Mouse (Mus musculus): ENCODE measurements around the gene Phactr3. TPM values are rescaled to one million over a fixed set of nuclear protein-coding genes. Genes with fewer than 3 reads are reported as not detected.

Gene Phactr3
- polyA plus RNA-seq, 1 experiment: not detected

GRCm38 (mm10) chr2:178326067-178326466 lies 207.3 kb downstream of the Phactr3 start:
- Histone ChIP-seq H3K36me3 (ENCODE audit: control insufficient read depth, insufficient read depth) (no peaks in the 10 kb centered on the region), H3K79me2 (ENCODE audit: control insufficient read depth, insufficient read depth) (no peaks in the 10 kb centered on the region), H3ac (ENCODE audit: control insufficient read depth, insufficient read length) (no peak overlapping the region), H3K4me3 (no peak overlapping the region), H3K4me2 (ENCODE audit: low read depth) (no peak overlapping the region), H3K27me3 (ENCODE audit: control insufficient read depth, insufficient read depth, insufficient read length) (no peaks in the 10 kb centered on the region)
- TF ChIP-seq REST (IDR thresholded peaks at IDR 0.05; ENCODE audit: insufficient read depth, insufficient read length) (no peak), E2F4 (IDR thresholded peaks at IDR 0.05; ENCODE audit: insufficient read depth) (no peak), TCF3 (IDR thresholded peaks at IDR 0.05; ENCODE audit: insufficient read length, low read depth) (no peak), CEBPB (IDR thresholded peaks at IDR 0.05; ENCODE audit: insufficient read depth, poor library complexity, severe bottlenecking) (no peak), TCF12 (IDR thresholded peaks at IDR 0.05; ENCODE audit: insufficient read depth, poor library complexity, severe bottlenecking) (no peak), USF1 (IDR thresholded peaks at IDR 0.05; ENCODE audit: low read depth) (no peak), MAX (IDR thresholded peaks at IDR 0.05; ENCODE audit: low read depth) (no peak), MYOG (IDR thresholded peaks at IDR 0.05; ENCODE audit: control insufficient read depth in 1 of 3, insufficient read depth in 1 of 3, insufficient read length in 2 of 3, low read depth in 2 of 3) (no peak), SRF (IDR thresholded peaks at IDR 0.05; ENCODE audit: control insufficient read depth, insufficient read length, low read depth) (no peak), POLR2A (IDR thresholded peaks at IDR 0.05; ENCODE audit: insufficient read length, low read depth) (no peak), POLR2AphosphoS2 (IDR thresholded peaks at IDR 0.05; ENCODE audit: insufficient read length, low read depth) (no peak), MYOD1 (IDR thresholded peaks at IDR 0.05; ENCODE audit: control insufficient read depth in 1 of 3, insufficient read length in 2 of 3, low read depth in 2 of 3) (no peak)

GRCm38 (mm10) chr2:178326750-178327465 lies 208.1 kb downstream of the Phactr3 start:
- H3ac ChIP-seq (ENCODE audit: control insufficient read depth, insufficient read length): no peak overlapping the region
- no peaks in the 10 kb centered on the region for H3K36me3 ChIP-seq (ENCODE audit: control insufficient read depth, insufficient read depth)
- no peak overlapping the region for H3K4me3 ChIP-seq
- H3K4me2 ChIP-seq (ENCODE audit: low read depth): no peak overlapping the region
- no peaks in the 10 kb centered on the region for H3K27me3 ChIP-seq (ENCODE audit: control insufficient read depth, insufficient read depth, insufficient read length)
- no peaks in the 10 kb centered on the region for H3K79me2 ChIP-seq (ENCODE audit: control insufficient read depth, insufficient read depth)
- no peak for TF ChIP-seq TCF12 (IDR thresholded peaks at IDR 0.05; ENCODE audit: insufficient read depth, poor library complexity, severe bottlenecking)

- Histone ChIP-seq H3K4me2 (ENCODE audit: low read depth) (no peak overlapping the region), H3K4me3 (no peak overlapping the region), H3K36me3 (ENCODE audit: control insufficient read depth, insufficient read depth) (no peaks in the 10 kb centered on the region), H3ac (ENCODE audit: control insufficient read depth, insufficient read length) (no peak overlapping the region), H3K79me2 (ENCODE audit: control insufficient read depth, insufficient read depth) (no peaks in the 10 kb centered on the region), H3K27me3 (ENCODE audit: control insufficient read depth, insufficient read depth, insufficient read length) (no peaks in the 10 kb centered on the region)
- TF ChIP-seq MAX (IDR thresholded peaks at IDR 0.05; ENCODE audit: low read depth): no peak
- TF ChIP-seq TCF12 (IDR thresholded peaks at IDR 0.05; ENCODE audit: insufficient read depth, poor library complexity, severe bottlenecking): no peak
- TF ChIP-seq POLR2AphosphoS2 (IDR thresholded peaks at IDR 0.05; ENCODE audit: insufficient read length, low read depth): no peak
- TF ChIP-seq E2F4 (IDR thresholded peaks at IDR 0.05; ENCODE audit: insufficient read depth): no peak
- TF ChIP-seq MYOG (IDR thresholded peaks at IDR 0.05; ENCODE audit: control insufficient read depth in 1 of 3, insufficient read depth in 1 of 3, insufficient read length in 2 of 3, low read depth in 2 of 3): no peak
- no peak for TF ChIP-seq MYOD1 (IDR thresholded peaks at IDR 0.05; ENCODE audit: control insufficient read depth in 1 of 3, insufficient read length in 2 of 3, low read depth in 2 of 3)
- TF ChIP-seq TCF3 (IDR thresholded peaks at IDR 0.05; ENCODE audit: insufficient read length, low read depth): no peak
- no peak for TF ChIP-seq CEBPB (IDR thresholded peaks at IDR 0.05; ENCODE audit: insufficient read depth, poor library complexity, severe bottlenecking)
- no peak for TF ChIP-seq USF1 (IDR thresholded peaks at IDR 0.05; ENCODE audit: low read depth)
- TF ChIP-seq POLR2A (IDR thresholded peaks at IDR 0.05; ENCODE audit: insufficient read length, low read depth): no peak
- no peak for TF ChIP-seq REST (IDR thresholded peaks at IDR 0.05; ENCODE audit: insufficient read depth, insufficient read length)
- TF ChIP-seq SRF (IDR thresholded peaks at IDR 0.05; ENCODE audit: control insufficient read depth, insufficient read length, low read depth): no peak
Observed at GRCm38 (mm10) chr2:178327466-178328040, 208.8 kb downstream of the Phactr3 start.

- Histone ChIP-seq H3K79me2 (ENCODE audit: control insufficient read depth, insufficient read depth) (no peaks in the 10 kb centered on the region), H3ac (ENCODE audit: control insufficient read depth, insufficient read length) (no peak overlapping the region), H3K4me3 (no peak overlapping the region), H3K27me3 (ENCODE audit: control insufficient read depth, insufficient read depth, insufficient read length) (no peaks in the 10 kb centered on the region), H3K36me3 (ENCODE audit: control insufficient read depth, insufficient read depth) (no peaks in the 10 kb centered on the region), H3K4me2 (ENCODE audit: low read depth) (no peak overlapping the region)
- TF ChIP-seq USF1 (IDR thresholded peaks at IDR 0.05; ENCODE audit: low read depth): no peak
- no peak for TF ChIP-seq MYOG (IDR thresholded peaks at IDR 0.05; ENCODE audit: control insufficient read depth in 1 of 3, insufficient read depth in 1 of 3, insufficient read length in 2 of 3, low read depth in 2 of 3)
- TF ChIP-seq TCF12 (IDR thresholded peaks at IDR 0.05; ENCODE audit: insufficient read depth, poor library complexity, severe bottlenecking): no peak
- no peak for TF ChIP-seq SRF (IDR thresholded peaks at IDR 0.05; ENCODE audit: control insufficient read depth, insufficient read length, low read depth)
- no peak for TF ChIP-seq MYOD1 (IDR thresholded peaks at IDR 0.05; ENCODE audit: control insufficient read depth in 1 of 3, insufficient read length in 2 of 3, low read depth in 2 of 3)
- no peak for TF ChIP-seq MAX (IDR thresholded peaks at IDR 0.05; ENCODE audit: low read depth)
- no peak for TF ChIP-seq POLR2A (IDR thresholded peaks at IDR 0.05; ENCODE audit: insufficient read length, low read depth)
- no peak for TF ChIP-seq POLR2AphosphoS2 (IDR thresholded peaks at IDR 0.05; ENCODE audit: insufficient read length, low read depth)
Observed at GRCm38 (mm10) chr2:178329551-178329950, 210.8 kb downstream of the Phactr3 start.

- Histone ChIP-seq H3K27me3 (ENCODE audit: control insufficient read depth, insufficient read depth, insufficient read length) (no peaks in the 10 kb centered on the region), H3K4me2 (ENCODE audit: low read depth) (no peak overlapping the region)
- no peak for TF ChIP-seq SRF (IDR thresholded peaks at IDR 0.05; ENCODE audit: control insufficient read depth, insufficient read length, low read depth)
- no peak for TF ChIP-seq MAX (IDR thresholded peaks at IDR 0.05; ENCODE audit: low read depth)
- no peak for TF ChIP-seq E2F4 (IDR thresholded peaks at IDR 0.05; ENCODE audit: insufficient read depth)
- TF ChIP-seq USF1 (IDR thresholded peaks at IDR 0.05; ENCODE audit: low read depth): no peak
- no peak for TF ChIP-seq POLR2A (IDR thresholded peaks at IDR 0.05; ENCODE audit: insufficient read length, low read depth)
- TF ChIP-seq CEBPB (IDR thresholded peaks at IDR 0.05; ENCODE audit: insufficient read depth, poor library complexity, severe bottlenecking): no peak
- TF ChIP-seq TCF12 (IDR thresholded peaks at IDR 0.05; ENCODE audit: insufficient read depth, poor library complexity, severe bottlenecking): no peak
- no peak for TF ChIP-seq REST (IDR thresholded peaks at IDR 0.05; ENCODE audit: insufficient read depth, insufficient read length)
- TF ChIP-seq TCF3 (IDR thresholded peaks at IDR 0.05; ENCODE audit: insufficient read length, low read depth): no peak
- TF ChIP-seq MYOD1 (IDR thresholded peaks at IDR 0.05; ENCODE audit: control insufficient read depth in 1 of 3, insufficient read length in 2 of 3, low read depth in 2 of 3): no peak
- TF ChIP-seq MYOG (IDR thresholded peaks at IDR 0.05; ENCODE audit: control insufficient read depth in 1 of 3, insufficient read depth in 1 of 3, insufficient read length in 2 of 3, low read depth in 2 of 3): no peak
- TF ChIP-seq POLR2AphosphoS2 (IDR thresholded peaks at IDR 0.05; ENCODE audit: insufficient read length, low read depth): no peak
Observed at GRCm38 (mm10) chr2:178329986-178330385, 211.2 kb downstream of the Phactr3 start.

More at GRCm38 (mm10) chr2:178329986-178330385, 211.2 kb downstream of the Phactr3 start:
- Histone ChIP-seq H3K4me3 (no peak overlapping the region), H3K36me3 (ENCODE audit: control insufficient read depth, insufficient read depth) (no peaks in the 10 kb centered on the region), H3K79me2 (ENCODE audit: control insufficient read depth, insufficient read depth) (no peaks in the 10 kb centered on the region), H3ac (ENCODE audit: control insufficient read depth, insufficient read length) (no peak overlapping the region)

Measured in myocyte (in vitro differentiated cells).